Mouse (Mus musculus) heart, adult 2 months (tissue): ENCODE measurements at regions not wholly inside any gene's neighbourhood (a gene's known extent, or its start where the extent isn't known, plus 50 kb on each side); places are given as distances from the start of the nearest gene placed in this dataset.

ENCODE experiments used
- EP300 ChIP-seq: fragments of 200-500 bp; IDR thresholded peaks from 2 replicates; pipeline ENCODE4 v1.6.1; 2011; ENCODE audit warnings: low read depth, low read length, control low read depth; ENCODE audit not compliant: insufficient read depth
- POLR2A ChIP-seq: fragments of 200-500 bp; IDR thresholded peaks from 2 replicates; pipeline ENCODE4 v1.6.1; 2011; ENCODE audit warnings: mild to moderate bottlenecking, low read depth, low read length, control low read depth; ENCODE audit not compliant: insufficient read depth

DNA sequence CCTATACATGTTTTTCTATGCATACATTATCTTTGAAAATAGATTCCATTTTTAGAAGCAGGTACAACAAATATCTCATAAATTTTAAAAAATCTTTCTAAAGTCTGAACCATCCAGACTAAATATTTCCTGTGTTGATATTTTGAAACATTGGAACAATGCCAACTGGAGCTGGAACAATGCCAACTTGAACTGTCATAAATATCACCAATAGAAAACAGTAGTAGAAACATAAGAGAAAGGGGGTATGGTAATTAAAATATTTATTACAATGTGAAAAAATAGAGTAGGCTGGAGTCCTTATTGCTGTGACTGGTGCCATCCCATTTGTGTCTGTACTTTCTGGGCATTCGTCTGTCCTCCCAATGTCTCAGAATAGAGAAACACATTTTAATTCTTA, 286.9 kb upstream of the Mctp2 start:
- no peak for TF ChIP-seq POLR2A
- no peak for TF ChIP-seq EP300
